Mouse (Mus musculus) MEL-GATA-1-ER (cell line): ENCODE measurements around the gene Olfr125.

ENCODE experiments used
- DNase-seq: peaks from one replicate; pipeline ENCODE4 v3.0.0-alpha.2; 2012; ENCODE audit warnings: low read depth; ENCODE audit errors: extremely low read depth

Olfr125 gene

GRCm38 (mm10) chr17:37832649-37833048 lies at the start of gene Olfr125:
TSS of gene Olfr125 (plus strand) at chr17:37832949.
- no peak for DNase-seq

DNA sequence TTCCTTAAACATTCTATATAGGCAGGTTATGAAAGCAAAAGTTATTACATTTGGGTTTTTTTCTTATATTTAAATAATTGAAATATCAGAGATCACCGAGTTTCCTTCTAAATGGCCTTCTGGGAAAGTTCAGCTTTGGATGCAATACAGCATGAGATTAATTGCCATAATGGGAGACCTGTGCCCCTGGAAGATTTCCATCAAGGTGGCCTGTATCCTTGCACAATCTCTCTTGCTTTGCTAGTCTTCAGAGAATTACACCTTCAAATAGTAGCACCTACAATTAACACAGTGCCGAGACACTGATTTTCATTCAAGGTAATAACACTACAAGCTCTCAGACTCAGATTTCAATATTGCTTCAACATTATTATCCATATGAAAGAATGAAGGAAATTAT lies 39.5 kb upstream of the Olfr125 start, which contains the start of gene Olfr123:
Olfr123 (plus strand) TSS at position 301 of the 400 bp plus-strand sequence.
- DNase-seq, result no peak

DNA sequence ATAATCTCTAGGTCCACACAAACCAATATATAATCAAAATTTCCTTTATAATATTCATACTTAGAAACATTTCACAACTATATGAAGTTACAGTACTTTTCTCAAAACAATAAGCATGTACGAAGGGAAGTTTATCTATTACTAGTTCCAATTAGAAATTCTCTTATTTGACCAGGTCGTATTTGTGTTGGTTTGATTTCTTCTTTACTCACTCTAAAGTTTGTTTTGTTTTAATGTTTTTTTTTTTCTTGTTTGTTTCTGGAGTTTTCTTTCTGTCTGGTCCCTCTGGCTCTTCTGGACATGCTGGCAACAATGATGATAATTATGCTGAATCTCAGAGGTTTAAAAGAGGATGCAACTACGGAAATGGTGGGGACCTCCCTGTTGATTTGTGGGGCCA lies 33.2 kb upstream of the Olfr125 start, which contains the start of gene Olfr124:
Olfr124 (plus strand) TSS at position 301 of the 400 bp plus-strand sequence.
- no peak for DNase-seq

DNA sequence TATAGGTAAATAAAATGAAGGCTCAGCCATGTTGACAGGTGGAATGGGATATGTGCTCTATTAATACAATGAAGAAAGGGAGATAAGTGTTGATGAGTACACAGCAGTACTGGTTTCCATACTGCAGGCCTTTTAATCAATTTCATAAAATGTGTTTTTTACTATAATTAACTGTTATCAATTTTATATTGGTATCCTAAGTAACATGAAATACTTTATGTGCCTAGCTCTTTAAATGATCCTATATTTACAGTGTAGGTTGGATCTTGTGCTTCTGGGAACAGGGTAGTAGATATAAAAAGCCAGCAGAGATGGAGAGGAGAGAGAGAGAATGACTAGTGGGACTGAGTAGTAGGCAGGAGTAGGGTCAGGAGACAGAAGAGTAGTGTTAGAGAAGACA lies 14.4 kb downstream of the Olfr125 start, which contains the start of gene Olfr126:
Olfr126 (plus strand) TSS at position 301 of the 400 bp plus-strand sequence.
- no peak for DNase-seq

DNA sequence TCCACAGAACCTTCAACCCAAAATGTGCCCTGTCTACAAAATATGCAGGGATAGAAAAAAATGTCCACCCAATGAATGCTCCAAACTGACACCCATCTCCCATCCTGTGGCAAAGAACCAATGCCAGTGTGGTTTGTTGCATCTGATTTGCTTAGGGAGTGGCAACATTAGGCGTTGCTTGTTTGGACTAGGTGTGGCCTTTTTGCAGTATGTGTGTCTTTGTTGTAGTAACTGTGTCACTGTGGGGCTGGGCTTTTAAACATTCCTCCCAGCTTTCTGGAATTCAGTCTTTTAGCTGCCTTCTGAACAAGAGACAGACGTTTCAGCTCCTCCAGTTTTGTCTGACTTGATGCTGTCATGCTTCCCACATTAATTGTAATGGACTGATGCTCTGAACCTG lies 31.2 kb downstream of the Olfr125 start:
- DNase-seq, result no peak

DNA sequence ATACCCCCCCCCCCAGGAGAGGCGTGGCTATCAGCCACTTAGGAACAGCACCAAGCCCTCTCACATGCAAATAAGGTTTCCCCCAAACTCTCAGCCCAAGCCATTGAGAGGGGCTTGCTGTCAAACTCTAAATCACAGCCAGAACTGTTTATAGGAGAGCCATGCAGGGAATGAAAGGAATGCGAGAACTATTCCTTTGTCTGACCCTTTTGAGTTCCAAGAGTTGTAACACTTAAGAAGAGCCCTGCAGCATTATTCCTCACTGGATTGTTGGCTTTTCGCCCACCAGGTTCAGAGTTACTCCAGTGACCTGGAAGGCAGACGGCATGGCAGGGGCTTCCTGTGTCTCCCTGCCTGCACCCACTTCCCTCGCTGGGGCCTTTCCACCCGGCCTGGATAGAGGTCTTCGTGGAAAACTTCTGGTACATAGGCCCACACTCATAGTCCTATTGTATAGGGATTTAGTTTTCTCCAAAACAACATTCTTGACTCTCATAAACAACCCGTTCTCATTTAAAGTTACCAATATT lies 37.0 kb downstream of the Olfr125 start:
- no peak for DNase-seq

- DNase-seq, result peak; percentile 77
These were observed 41.1 kb downstream of the Olfr125 start for GRCm38 (mm10) chr17:37873830-37874229.
